Mouse (Mus musculus): Measurements from ENCODE around the gene Manbal. TPM values are rescaled to one million over a fixed set of nuclear protein-coding genes. Genes with fewer than 3 reads are reported as not detected.

Gene Manbal
- polyA plus RNA-seq, 1 experiment from 2014 or later, result 47.8 TPM

DNA sequence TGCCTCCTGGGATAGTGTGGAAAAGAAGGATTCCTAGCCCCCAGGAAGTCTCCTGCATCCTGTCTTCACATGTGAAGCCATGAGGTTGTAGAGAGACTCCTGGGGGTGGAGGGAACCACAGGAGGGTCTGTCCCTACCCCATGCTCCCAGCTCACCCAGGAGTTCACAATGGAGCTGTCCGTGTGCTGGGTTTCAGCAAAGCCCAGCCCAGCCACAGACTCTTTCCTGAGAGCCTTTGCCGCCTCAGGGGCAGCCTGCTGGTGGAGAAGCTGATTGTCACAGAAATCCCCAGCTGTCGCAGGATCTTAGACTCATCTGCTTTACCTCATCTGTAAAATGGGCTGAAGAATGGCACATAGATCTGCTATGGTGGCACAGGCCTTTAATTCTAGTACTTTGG is 69.7 kb downstream of the Manbal start:
- H3K4me2 ChIP-seq (ENCODE audit: low read length), result no peak overlapping the region
- H3K9me3 ChIP-seq (ENCODE audit: control insufficient read depth, low read length), result peaks cover 3% of the 10 kb centered on the region; the same call in 1 of the 2 replicates
- DNase-seq (no peak), ATAC-seq (ENCODE audit: low FRiP score, low TSS enrichment) (no peak)
- H3K36me3 ChIP-seq (ENCODE audit: control insufficient read depth, insufficient read depth, low read length), result peaks cover 54% of the 10 kb centered on the region
- no peak overlapping the region for H3K9ac ChIP-seq (replicated peaks; ENCODE audit: low read length)
- WGBS, result 88% methylated on average over 3 of the region's 3 CpGs
- no peak overlapping the region for H3K27ac ChIP-seq (replicated peaks; ENCODE audit: low read depth, low read length)
- H3K4me1 ChIP-seq (ENCODE audit: control insufficient read depth, insufficient read depth, low read length), result peaks cover 8% of the 10 kb centered on the region
- no peak overlapping the region for H3K4me3 ChIP-seq (replicated peaks; ENCODE audit: low read depth, low read length)
- H3K27me3 ChIP-seq (ENCODE audit: control insufficient read depth, insufficient read depth, low read length), result no peaks in the 10 kb centered on the region

DNA sequence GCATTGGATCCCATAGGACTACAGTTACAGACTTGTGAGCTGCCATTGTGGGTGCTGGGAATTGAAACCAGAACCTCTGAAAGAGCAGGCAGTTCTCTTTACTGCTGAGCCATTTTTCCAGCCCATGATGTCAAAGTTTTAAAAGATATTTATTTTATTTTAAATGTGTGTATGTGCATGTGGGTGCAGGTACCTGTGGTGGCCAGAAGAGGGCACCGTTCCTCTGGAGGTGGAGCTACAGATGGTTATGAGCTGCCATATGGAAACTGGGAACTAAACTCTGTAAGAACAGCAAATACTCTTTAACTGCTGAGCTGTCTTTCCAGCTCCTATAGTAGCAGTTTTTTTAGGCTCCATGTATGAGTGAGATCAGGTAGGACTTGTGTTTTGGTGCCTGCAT is 74.0 kb downstream of the Manbal start:
- peaks cover 57% of the 10 kb centered on the region for H3K36me3 ChIP-seq (ENCODE audit: control insufficient read depth, insufficient read depth, low read length)
- no peak overlapping the region for H3K4me2 ChIP-seq (ENCODE audit: low read length)
- no peak for DNase-seq
- no peak overlapping the region for H3K27ac ChIP-seq (replicated peaks; ENCODE audit: low read depth, low read length)
- no peaks in the 10 kb centered on the region for H3K4me1 ChIP-seq (ENCODE audit: control insufficient read depth, insufficient read depth, low read length)
- H3K27me3 ChIP-seq (ENCODE audit: control insufficient read depth, insufficient read depth, low read length), result no peaks in the 10 kb centered on the region
- no peak overlapping the region for H3K4me3 ChIP-seq (replicated peaks; ENCODE audit: low read depth, low read length)
- WGBS, result 97% methylated on average over 1 of the region's 1 CpGs
- ATAC-seq (ENCODE audit: low FRiP score, low TSS enrichment), result no peak
- H3K9ac ChIP-seq (replicated peaks; ENCODE audit: low read length), result no peak overlapping the region
- peaks cover 3% of the 10 kb centered on the region; the same call in 1 of the 2 replicates for H3K9me3 ChIP-seq (ENCODE audit: control insufficient read depth, low read length)

Other genes starting within 250 kb of the Manbal start
- 9.2 and 12.1 TPM in 2 replicates for gene Samhd1, start 232.3 kb upstream of the Manbal start, polyA plus RNA-seq (2014; fragmentation: Nextera tagmentation; extraction: Ambion mirVana)
- gene Rbl1, start 163.1 kb upstream of the Manbal start, polyA plus RNA-seq (2014; fragmentation: Nextera tagmentation; extraction: Ambion mirVana), result 6.7 and 10.8 TPM in 2 replicates
- gene Rpn2, start 88.6 kb upstream of the Manbal start, polyA plus RNA-seq (2014; fragmentation: Nextera tagmentation; extraction: Ambion mirVana), result 167 and 194 TPM in 2 replicates
- 0.33 and 0.53 TPM in 2 replicates for gene Mroh8, start 88.0 kb upstream of the Manbal start, polyA plus RNA-seq (2014; fragmentation: Nextera tagmentation; extraction: Ambion mirVana)
- gene Ghrh, start 20.1 kb upstream of the Manbal start, polyA plus RNA-seq (2014; fragmentation: Nextera tagmentation; extraction: Ambion mirVana), result 2.3 and 2.4 TPM in 2 replicates
- gene Src, start 50.9 kb downstream of the Manbal start, polyA plus RNA-seq (2014; fragmentation: Nextera tagmentation; extraction: Ambion mirVana), result 34.3 and 52.2 TPM in 2 replicates
- gene Nnat, start 192.5 kb downstream of the Manbal start, polyA plus RNA-seq (2014; fragmentation: Nextera tagmentation; extraction: Ambion mirVana), result 7,465 and 9,945 TPM in 2 replicates
- gene Blcap, start 203.7 kb downstream of the Manbal start, polyA plus RNA-seq (2014; fragmentation: Nextera tagmentation; extraction: Ambion mirVana), result 353 and 397 TPM in 2 replicates

Data from midbrain, embryonic 14.5 days (tissue).